Mouse (Mus musculus): ENCODE data around the gene Cdt1. TPM values are rescaled to one million over a fixed set of nuclear protein-coding genes. Genes with fewer than 3 reads are reported as not detected.

The Cdt1 gene
- 0.61 TPM for polyA plus RNA-seq (2014; fragmentation: Illumina TruSeq; extraction: RNeasy Lipid Tissue Mini Kit (QIAGEN cat#74804); ENCODE audit: low read depth, low replicate concordance)

DNA sequence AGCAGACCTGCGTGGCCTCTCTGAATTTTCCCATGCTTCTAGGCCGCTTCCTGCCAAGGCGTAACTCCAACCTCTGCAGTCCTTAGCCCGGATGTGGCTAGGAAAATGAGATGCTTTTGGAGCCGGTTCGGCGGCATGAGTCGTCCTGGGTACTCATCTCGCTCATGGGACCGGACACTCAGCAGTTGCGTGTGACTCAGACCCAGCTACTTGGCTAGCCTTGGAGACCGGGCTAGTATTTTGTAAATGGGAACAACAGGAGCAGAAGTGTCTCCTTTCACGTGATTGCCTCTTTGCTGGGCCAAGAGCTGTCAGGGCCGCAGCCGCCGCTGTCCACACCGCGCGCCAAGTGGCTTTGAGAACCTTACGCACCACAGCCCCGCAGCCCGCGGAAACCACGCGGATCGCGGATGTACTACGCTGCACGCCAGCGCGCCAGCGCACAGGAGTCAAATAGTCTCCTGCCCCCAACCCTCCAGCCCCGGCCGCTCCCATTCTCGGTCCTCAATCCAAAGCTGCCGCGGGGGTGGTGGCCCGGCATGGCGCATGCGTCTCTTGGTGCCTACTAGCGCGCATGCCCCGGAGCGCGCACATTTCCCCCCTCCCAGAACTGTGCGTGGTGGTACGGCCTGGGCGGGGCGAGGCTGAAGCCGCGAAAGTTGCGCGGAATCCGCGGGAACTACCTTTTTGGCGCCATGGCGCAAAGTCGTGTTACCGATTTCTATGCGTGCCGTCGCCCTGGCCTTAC lies at the start of gene Cdt1:
TSS of gene Cdt1 (plus strand) at position 655 of the 748 bp plus-strand sequence.

DNA sequence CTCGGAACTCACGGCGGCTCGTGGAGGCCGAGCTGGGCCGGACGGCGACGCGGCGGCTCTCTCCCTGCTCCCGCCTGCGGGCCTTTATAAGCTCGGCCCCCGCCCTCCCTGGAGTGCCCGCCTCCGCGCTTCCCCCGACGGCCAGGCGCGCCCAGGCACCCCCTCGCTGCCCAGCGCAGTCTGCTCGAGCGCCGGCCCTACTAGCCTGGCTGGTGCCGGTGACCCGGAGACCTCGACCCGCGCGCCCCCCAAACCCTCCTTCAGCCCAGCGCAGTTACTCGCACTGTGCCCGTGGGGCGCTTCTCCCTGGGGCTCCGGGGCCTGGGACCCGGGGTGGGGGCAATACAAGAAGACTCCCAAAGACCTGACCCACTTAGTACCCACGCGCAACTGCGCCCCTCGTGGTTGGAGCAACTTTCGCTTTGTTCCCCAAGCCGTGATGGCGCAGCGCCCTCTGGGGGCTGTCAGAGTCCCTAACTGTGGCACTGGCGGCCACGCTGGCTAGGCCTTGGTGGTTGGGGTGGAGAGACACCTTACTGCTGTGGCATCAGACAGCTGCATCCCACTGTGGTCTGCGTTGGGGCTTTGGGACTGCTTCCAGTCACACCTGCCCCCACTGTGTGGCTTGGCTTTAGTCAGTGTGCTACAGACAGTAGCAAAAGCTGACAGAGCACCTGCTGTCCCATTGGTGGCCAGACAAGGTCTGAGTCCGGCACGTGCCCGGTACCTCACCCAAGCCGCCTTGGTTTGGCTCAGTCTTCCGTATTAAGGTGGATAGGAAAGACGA lies 16.4 kb upstream of the Cdt1 start, which contains the start of gene Piezo1:
TSS of gene Piezo1 (minus strand) at position 65 of the 787 bp plus-strand sequence.

DNA sequence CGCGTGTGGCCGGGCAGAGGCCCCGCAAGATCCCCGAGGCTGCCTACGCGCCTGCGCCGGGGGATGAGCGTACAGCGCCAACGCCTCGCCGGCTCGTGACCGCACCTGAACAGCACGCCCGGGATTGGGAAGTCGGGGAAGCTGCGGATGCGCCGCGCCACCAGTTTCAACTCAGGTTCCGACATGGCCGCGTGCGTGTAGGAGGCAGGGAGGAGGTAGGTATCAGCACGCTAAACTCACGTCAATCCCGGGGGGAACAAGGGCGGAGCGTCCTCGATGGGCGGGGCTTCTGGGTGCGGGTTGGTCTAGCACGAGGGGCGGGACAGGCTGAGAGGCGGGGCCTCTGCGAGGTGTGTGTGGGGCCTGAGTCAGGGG lies 8.8 kb downstream of the Cdt1 start, which contains the start of gene Aprt:
TSS of gene Aprt (minus strand) at position 262 of the 375 bp plus-strand sequence.

GRCm38 (mm10) chr8:122611295-122612133 lies 43.7 kb downstream of the Cdt1 start, which contains the start of the genes Galns and Trappc2l:
Galns (minus strand) TSS chr8:122611463.
Trappc2l (plus strand) TSS chr8:122611640.

DNA sequence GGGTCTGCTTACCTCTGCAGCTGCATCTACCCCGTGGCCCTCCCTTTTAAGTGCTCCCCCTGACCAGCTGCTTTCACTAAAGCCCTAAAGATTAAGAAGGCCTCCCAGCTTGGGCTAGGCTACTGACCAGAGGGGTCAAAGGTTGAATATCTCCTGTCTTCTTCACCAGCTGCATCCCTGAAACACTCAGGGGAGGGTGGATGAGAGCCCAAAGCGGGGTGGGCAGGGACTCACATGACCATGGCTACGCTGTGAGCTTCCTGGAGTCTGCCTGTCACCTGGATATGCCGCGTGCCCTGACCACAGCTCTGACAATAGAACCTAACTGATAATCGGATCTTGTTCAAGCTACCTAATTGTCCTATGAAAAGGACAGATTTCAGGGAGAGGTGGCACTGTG lies 54.9 kb downstream of the Cdt1 start, which contains the start of gene Pabpn1l:
TSS of gene Pabpn1l (minus strand) at position 13 of the 400 bp plus-strand sequence.

Other genes starting within 250 kb of the Cdt1 start
- not detected for gene Trhr2, start 207.3 kb upstream of the Cdt1 start, polyA plus RNA-seq (2014; fragmentation: Illumina TruSeq; extraction: RNeasy Lipid Tissue Mini Kit (QIAGEN cat#74804); ENCODE audit: low read depth, low replicate concordance)
- gene Zc3h18, start 191.4 kb upstream of the Cdt1 start, polyA plus RNA-seq (2014; fragmentation: Illumina TruSeq; extraction: RNeasy Lipid Tissue Mini Kit (QIAGEN cat#74804); ENCODE audit: low read depth, low replicate concordance) = 11.3 TPM
- not detected for gene Il17c, start 146.0 kb upstream of the Cdt1 start, polyA plus RNA-seq (2014; fragmentation: Illumina TruSeq; extraction: RNeasy Lipid Tissue Mini Kit (QIAGEN cat#74804); ENCODE audit: low read depth, low replicate concordance)
- gene Cyba, start 135.1 kb upstream of the Cdt1 start, polyA plus RNA-seq (2014; fragmentation: Illumina TruSeq; extraction: RNeasy Lipid Tissue Mini Kit (QIAGEN cat#74804); ENCODE audit: low read depth, low replicate concordance) = 0.69 TPM
- not detected for gene Mvd, start 124.6 kb upstream of the Cdt1 start, polyA plus RNA-seq (2014; fragmentation: Illumina TruSeq; extraction: RNeasy Lipid Tissue Mini Kit (QIAGEN cat#74804); ENCODE audit: low read depth, low replicate concordance)
- not detected for gene Snai3, start 107.3 kb upstream of the Cdt1 start, polyA plus RNA-seq (2014; fragmentation: Illumina TruSeq; extraction: RNeasy Lipid Tissue Mini Kit (QIAGEN cat#74804); ENCODE audit: low read depth, low replicate concordance)
- 7.4 TPM for gene Rnf166, start 92.0 kb upstream of the Cdt1 start, polyA plus RNA-seq (2014; fragmentation: Illumina TruSeq; extraction: RNeasy Lipid Tissue Mini Kit (QIAGEN cat#74804); ENCODE audit: low read depth, low replicate concordance)
- not detected for gene Ctu2, start 91.9 kb upstream of the Cdt1 start, polyA plus RNA-seq (2014; fragmentation: Illumina TruSeq; extraction: RNeasy Lipid Tissue Mini Kit (QIAGEN cat#74804); ENCODE audit: low read depth, low replicate concordance)
- 1.4 TPM for gene Piezo1, start 16.7 kb upstream of the Cdt1 start, polyA plus RNA-seq (2014; fragmentation: Illumina TruSeq; extraction: RNeasy Lipid Tissue Mini Kit (QIAGEN cat#74804); ENCODE audit: low read depth, low replicate concordance)
- gene Aprt, start 8.9 kb downstream of the Cdt1 start, polyA plus RNA-seq (2014; fragmentation: Illumina TruSeq; extraction: RNeasy Lipid Tissue Mini Kit (QIAGEN cat#74804); ENCODE audit: low read depth, low replicate concordance) = not detected
- 3.6 TPM for gene Galns, start 43.4 kb downstream of the Cdt1 start, polyA plus RNA-seq (2014; fragmentation: Illumina TruSeq; extraction: RNeasy Lipid Tissue Mini Kit (QIAGEN cat#74804); ENCODE audit: low read depth, low replicate concordance)
- 5.3 TPM for gene Trappc2l, start 43.6 kb downstream of the Cdt1 start, polyA plus RNA-seq (2014; fragmentation: Illumina TruSeq; extraction: RNeasy Lipid Tissue Mini Kit (QIAGEN cat#74804); ENCODE audit: low read depth, low replicate concordance)
- gene Pabpn1l, start 54.7 kb downstream of the Cdt1 start, polyA plus RNA-seq (2014; fragmentation: Illumina TruSeq; extraction: RNeasy Lipid Tissue Mini Kit (QIAGEN cat#74804); ENCODE audit: low read depth, low replicate concordance) = not detected
- gene Cbfa2t3, start 131.1 kb downstream of the Cdt1 start, polyA plus RNA-seq (2014; fragmentation: Illumina TruSeq; extraction: RNeasy Lipid Tissue Mini Kit (QIAGEN cat#74804); ENCODE audit: low read depth, low replicate concordance) = 1.1 TPM
- 0.73 TPM for gene Acsf3, start 207.5 kb downstream of the Cdt1 start, polyA plus RNA-seq (2014; fragmentation: Illumina TruSeq; extraction: RNeasy Lipid Tissue Mini Kit (QIAGEN cat#74804); ENCODE audit: low read depth, low replicate concordance)